Mouse (Mus musculus) layer of hippocampus, postnatal 14 days (tissue): Measurements from ENCODE around the gene Alpk3. TPM values are rescaled to one million over a fixed set of nuclear protein-coding genes. Genes with fewer than 3 reads are reported as not detected.
"Not testable (repeated sequence)": the region's sequence is repeated elsewhere in the genome, so short reads cannot be mapped to it uniquely, and the experiment has no call there.

Source experiments
- DNase-seq, 2 experiments: peaks; one replicate each; pipeline ENCODE4 v3.0.0; 2021 to 2022; ENCODE audit warnings: low spot score in 2 of 2, mixed read lengths in 1 of 2
- total RNA-seq, 2 experiments: library from RNA; stranded (reverse); gene quantifications; 2 replicates each; pipeline ENCODE4 v1.2.3; 2021

Alpk3 gene
- total RNA-seq, 2 experiments from 2014 or later: 0.86 to 1.4 TPM

GRCm38 (mm10) chr7:81125215-81126175 is 68.1 kb downstream of the Alpk3 start:
- no peak for DNase-seq

GRCm38 (mm10) chr7:81131864-81132263 is 74.5 kb downstream of the Alpk3 start:
- DNase-seq: no peak

- DNase-seq: no peak
Observed at GRCm38 (mm10) chr7:81132851-81133279, 75.5 kb downstream of the Alpk3 start.

GRCm38 (mm10) chr7:81133416-81133815 is 76.0 kb downstream of the Alpk3 start:
- no peak for DNase-seq

GRCm38 (mm10) chr7:81133941-81134340 is 76.5 kb downstream of the Alpk3 start:
- DNase-seq: no peak

- peak in 1 of 2 experiments; percentile 23 for DNase-seq
Observed at GRCm38 (mm10) chr7:81134614-81135067, 77.2 kb downstream of the Alpk3 start.

- DNase-seq: no peak
Observed at GRCm38 (mm10) chr7:81137292-81137691, 79.9 kb downstream of the Alpk3 start.

GRCm38 (mm10) chr7:81139100-81139499 is 81.7 kb downstream of the Alpk3 start:
- DNase-seq: no peak

- no peak for DNase-seq
Observed at GRCm38 (mm10) chr7:81139671-81140404, 82.4 kb downstream of the Alpk3 start.

GRCm38 (mm10) chr7:81141541-81141940 is 84.1 kb downstream of the Alpk3 start:
- DNase-seq: no peak

GRCm38 (mm10) chr7:81143056-81143455 is 85.7 kb downstream of the Alpk3 start:
- not testable (repeated sequence) for DNase-seq

GRCm38 (mm10) chr7:81149759-81150158 is 92.4 kb downstream of the Alpk3 start:
- DNase-seq: no peak

- DNase-seq: no peak
Observed at GRCm38 (mm10) chr7:81151216-81151615, 93.8 kb downstream of the Alpk3 start.

- no peak for DNase-seq
Observed at GRCm38 (mm10) chr7:81152306-81152705, 94.9 kb downstream of the Alpk3 start.

- DNase-seq: no peak
Observed at GRCm38 (mm10) chr7:81152826-81153225, 95.4 kb downstream of the Alpk3 start.

GRCm38 (mm10) chr7:81153327-81153726 is 95.9 kb downstream of the Alpk3 start:
- DNase-seq: no peak

- DNase-seq: not testable (repeated sequence)
Observed at GRCm38 (mm10) chr7:81154244-81154643, 96.8 kb downstream of the Alpk3 start.

- peak; percentile 31 to 41 for DNase-seq
Observed at GRCm38 (mm10) chr7:81154960-81155359, 97.6 kb downstream of the Alpk3 start.
